Mouse (Mus musculus): ENCODE measurements around the gene Exosc2.

The Exosc2 gene

DNA sequence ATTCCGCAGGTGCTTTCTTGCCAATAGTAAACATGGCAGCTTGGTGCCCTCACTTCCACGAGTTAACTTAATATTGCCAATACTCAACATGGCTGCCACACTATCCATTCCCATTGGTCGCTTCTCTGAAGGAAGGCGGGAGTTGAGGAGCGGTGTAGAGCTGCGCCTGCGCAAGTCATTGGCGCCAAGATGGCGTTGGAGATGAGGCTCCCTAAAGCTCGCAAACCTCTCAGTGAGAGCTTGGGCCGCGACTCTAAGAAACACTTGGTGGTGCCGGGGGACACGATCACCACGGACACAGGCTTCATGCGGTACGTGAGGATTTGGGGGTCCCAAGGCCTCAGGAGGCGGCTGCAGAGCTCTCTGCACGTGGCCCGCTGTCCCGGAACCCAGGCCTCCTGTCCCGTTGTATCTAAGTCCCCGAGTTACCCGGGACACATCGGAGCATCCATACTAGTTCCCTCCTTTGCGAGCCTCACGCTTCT is at the start of gene Exosc2:
TSS of gene Exosc2 (plus strand) at position 165 of the 485 bp plus-strand sequence.
- DNase-seq, result peak; percentile 92

DNA sequence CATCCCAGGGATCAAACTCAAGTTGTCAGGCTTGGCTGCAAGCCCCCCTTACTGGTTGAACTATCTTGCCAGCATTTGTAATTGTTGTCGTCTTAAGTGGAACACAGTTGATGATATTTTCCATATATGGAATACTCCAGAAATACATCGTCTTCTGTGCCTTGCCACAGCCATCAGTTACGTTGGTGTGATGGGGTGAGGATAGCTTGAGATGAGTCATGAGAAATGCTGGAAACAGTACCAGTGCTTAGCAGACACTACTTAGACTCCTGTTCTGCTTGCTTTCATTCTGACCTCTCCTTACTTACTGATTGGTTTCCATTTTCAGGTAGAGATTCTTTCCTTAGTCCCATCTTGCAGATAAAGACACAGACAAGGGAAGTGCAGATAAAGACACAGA is 37.0 kb upstream of the Exosc2 start:
- no peak for DNase-seq

DNA sequence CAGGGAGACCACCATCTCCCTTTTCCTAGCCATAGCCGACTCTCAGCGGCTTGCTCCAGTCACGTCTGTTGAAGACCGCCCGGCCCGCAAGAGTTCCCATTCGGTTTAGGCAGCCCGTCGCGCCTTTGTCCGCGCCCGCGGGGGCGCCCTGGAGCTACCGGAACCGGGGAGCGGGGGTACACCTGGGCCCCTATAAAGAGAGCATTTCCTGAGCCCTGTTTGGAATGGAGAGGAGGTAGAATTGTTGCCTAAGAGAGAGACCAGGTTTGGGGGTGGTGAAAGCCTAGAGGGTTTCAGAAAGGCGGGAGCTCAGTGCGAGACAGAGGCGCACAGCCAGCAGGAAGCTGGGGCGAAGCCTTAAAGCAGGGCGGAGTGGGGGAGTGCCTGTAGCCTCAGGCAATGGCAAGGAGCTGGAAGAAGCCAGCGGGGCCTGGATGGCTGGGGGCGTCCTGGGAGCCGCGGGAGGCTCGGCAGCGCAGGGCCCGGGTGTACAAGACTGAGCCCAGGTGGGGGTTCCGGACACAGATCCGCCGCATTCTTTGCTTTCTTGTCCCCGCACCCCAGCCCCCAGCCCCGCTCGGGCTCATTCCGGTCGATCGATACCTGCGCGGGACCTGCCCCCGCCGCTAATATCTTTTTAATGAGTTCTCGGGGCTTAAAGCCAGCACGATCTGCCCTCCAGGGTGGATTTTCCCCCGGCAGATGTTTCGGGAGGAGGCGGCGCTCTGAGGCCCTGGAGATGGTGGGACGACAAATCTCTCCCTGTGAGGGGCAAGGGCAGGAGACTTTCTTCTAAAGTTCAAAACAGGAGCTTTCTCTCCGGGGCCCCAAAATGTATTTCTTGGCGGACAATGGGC is 35.0 kb upstream of the Exosc2 start:
- no peak for DNase-seq

DNA sequence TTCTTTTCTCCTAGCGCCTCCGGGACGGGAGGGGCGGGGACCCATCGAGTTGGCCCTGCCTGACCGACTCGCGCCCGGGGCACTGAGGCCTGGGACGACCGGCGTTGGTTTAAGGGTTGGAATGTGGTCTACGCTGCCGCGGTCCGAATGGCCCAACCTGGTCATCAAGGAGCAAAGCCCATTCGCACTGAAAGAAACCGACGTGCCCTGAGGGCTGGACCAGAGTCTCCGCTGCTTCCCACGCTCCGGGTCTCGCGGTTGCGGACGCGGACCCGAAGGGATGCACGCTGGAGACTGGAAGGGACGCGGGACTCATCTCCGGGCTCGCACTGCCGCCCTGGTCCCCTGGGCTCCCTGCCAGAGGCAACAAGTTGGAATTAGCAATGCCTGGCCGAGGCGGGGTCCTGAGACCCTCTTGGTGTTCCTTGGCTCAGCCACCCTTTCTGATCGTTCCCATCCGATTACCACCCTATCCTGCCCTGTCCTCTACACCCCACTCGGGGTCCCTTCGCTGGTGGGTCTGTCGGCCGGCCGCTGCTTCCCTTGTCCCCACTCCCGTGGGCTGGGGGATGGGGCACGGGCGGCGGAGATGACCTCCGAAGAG is 34.3 kb upstream of the Exosc2 start:
- no peak for DNase-seq

DNA sequence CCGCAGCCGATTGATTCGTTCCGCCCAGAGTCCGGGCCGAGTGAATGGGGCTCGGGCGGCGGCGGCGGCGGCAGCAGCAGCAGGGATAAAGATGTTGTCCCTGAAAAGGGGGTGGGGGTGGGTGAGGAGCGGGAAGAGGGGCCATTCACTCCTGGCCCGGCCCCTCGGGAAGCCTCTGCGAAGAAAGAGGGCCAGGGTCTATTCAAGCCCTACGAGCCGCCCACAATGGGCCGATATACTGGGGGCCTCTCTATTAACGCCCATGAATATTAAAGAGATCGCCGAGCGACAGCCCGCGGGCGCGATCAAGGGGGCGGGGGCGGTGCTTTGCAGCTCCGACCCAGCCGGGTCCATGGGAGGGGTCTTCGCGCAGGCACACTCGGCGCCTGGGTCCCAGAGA is 33.8 kb upstream of the Exosc2 start:
- DNase-seq, result no peak

DNA sequence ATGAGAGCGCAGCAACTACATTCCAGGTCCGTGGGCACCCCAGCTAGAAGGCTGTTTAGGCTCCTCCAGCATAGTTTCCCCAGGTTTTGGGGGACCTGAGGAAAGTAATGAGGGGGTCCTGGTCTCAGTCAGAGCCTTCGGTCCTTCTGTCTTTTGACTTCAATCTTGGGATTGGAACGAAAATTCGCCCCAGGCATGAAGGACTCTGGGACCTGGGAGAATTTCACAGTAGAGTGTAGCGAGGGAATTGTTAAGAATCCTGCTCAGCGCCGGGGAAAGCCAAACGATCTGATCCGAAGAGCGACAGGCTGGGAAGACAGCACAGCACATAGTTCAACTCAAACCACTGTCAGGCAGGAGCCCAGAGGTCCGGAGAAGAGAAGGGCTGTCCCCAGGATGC is 33.2 kb upstream of the Exosc2 start:
- DNase-seq, result no peak

DNA sequence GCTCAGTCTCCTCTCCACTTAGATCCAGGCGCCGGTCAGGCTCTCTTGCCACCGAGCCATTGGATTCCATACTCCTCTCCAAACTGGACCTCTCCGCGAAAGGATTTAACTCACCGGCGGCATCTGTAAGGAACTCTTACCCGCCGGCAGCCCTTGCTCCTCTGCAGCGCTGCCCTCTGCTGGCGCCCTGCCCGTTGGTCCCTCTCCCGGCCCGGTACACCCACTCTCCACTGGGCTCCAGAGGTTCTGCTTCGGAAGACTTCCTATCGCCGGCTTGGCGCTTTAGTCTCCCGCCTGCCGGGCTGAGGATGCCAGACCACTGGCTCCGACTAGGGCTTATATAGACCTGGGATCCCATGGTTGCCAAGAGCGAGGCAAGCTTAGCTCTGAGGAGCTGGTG is 32.7 kb upstream of the Exosc2 start:
- peak in 1 of 2 experiments; percentile 35 for DNase-seq

DNA sequence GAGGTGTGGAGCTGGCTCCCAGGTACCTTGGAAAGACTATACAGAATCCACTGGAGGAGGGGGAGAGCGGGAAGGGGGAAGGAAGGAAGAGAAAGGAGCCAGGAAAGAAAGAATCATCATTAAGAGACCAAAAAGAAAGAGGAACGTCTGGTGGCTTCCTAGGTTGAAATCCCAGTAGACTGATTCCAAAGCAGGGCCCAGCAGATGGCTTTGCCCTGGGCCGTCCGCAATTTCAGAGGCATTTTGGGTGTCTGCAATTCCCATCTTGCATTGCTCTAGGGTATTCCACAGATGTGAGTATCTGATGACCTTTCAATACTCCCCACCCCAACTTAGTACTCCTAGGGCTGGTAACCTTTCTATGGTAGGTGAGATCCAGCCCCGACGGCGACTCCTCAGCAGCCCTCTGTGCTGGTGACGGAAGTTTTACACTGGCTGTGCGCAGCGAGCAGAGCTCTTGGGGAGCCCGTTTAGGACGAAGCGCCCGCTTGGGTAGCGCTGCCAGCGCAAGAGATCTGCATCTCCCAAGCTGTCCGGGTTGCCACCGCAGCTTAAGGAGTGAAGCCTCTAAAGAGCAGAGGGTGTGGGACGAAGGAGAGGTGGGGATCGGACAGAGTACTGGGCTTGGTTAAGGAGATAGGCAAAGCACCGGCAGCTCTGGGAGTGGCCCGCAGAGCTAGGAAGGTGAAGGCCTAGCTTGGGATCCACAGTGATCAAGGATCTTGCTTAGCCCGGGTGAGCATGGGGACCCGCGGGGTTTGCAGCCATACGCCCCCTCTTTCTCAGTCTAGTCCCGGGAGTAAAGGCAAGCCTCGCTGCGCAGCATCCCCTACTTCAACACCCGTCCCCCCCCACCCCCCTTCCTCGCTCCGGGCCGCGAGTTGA is 31.7 kb upstream of the Exosc2 start:
- no peak for DNase-seq

DNA sequence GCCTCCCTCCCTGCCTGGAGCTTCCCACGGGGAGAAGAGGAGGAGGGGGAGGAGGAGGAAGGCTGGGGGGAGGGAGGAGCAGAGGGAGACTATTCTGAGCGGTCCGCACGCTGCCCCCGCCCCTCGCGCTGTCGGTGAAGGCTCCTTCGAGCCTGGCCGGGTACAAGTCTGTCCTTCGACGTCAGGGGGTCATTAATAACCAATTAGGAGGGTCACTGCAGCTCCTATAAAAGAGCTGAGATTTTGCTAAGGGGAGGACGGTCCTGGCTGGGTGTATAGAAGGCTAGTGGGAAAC is 31.1 kb upstream of the Exosc2 start:
- no peak for DNase-seq

DNA sequence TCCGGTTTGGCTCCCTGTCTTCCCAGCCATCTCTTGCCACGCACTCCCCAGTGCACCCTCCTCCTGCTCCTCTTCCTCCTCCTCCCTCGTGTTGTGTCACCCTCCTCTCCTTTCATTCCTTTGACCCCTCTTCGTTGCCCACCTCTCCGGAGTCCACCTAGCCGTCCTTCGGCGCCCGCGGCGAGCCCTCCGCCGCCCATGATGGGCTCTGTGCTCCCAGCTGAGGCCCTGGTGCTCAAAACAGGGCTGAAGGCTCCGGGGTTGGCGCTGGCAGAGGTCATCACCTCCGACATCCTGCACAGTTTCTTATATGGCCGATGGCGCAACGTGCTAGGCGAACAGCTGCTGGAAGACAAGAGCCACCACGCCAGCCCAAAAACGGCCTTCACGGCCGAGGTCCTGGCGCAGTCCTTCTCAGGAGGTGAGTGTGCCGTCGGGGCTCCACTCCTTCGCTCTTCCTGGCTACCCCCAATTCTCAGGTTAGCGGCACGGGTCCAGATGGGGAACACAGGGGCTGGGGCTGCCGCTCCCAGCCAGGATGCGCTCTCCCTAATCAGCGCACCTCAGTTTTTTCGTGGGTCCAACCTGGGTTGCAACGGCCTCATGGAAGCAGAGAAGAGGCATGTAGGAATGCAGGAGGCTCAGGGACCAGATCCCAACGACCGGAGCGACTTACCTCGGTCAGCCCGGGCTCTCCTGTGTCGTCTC is 30.5 kb upstream of the Exosc2 start, which contains the start of gene Prdm12:
TSS of gene Prdm12 (plus strand) at position 137 of the 708 bp plus-strand sequence.
- DNase-seq, result no peak

DNA sequence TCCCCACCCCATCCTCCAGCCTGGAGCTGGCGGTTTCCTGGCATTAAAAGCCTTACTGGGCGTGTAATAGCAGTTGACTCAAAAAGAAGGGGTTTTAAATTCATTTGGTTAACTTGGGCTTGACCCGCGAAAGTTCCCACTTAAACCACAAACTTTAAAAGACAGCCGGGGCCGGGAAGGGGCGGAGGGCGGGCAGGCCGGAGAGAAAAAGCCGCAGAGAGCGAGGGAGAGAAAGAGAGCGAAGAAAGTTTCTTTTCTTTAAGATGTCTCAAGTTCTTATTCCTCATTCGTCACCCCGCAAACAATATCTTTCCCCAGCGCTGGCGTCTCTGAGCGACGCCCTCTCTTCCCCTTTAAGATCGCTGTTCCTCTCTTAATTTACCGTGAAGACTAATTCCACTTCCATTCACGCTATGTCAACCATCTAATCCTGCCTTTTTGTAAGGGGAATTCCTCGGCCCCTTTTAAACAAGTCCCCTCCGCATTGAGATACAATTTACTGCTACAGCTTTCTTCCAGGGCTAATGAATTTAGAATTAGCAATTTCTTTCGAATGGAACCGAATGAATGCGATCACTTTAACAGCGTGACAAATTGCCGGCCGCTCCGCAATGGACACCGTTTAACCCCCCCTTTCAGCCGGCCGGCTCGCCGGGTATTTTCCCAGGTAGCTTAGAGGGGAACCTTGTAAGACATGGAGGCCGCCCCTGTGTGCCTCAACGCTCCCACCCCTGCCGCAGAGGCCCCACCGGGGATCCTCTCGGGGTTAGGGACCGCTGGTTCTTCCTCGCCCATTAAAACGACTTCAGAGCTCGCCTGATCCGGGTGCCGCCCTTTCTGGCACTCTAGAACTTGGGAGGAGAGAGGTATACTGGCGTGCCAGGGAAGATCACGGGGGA is 29.7 kb upstream of the Exosc2 start:
- DNase-seq, result peak in 1 of 2 experiments; percentile 18

DNA sequence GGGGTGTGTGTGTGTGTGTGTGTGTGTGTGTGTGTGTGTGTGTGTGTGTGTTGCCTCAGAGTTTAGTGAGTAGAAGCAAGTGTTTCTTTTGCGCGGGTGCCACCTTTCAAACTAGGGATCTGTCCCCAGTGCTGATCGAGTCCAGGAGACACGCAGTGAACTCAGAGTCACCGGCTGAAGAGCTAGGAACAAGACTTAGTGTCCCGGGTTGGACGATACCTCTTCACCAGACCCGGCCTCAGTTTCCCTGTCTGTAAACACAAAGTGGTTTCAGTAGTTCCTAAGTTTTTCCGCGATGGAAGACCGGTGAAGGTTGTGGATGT is 29.0 kb upstream of the Exosc2 start:
- DNase-seq, result no peak

DNA sequence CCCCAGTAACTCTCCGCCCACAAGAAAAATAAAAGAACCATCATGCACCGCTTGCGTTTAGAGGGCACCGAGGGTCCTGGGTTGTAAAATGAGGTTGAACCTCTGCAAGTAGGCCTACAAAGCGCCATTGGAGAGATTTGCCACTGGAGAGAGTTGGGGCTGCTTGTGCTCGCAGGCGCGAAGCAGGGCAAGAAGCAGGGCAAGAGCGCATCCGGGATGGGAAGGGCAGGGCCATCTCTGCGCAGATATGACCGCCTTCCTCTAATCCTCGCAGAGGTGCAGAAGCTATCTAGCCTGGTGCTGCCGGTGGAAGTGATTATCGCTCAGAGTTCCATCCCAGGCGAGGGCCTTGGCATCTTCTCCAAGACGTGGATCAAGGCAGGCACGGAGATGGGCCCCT is 28.6 kb upstream of the Exosc2 start:
- no peak for DNase-seq

DNA sequence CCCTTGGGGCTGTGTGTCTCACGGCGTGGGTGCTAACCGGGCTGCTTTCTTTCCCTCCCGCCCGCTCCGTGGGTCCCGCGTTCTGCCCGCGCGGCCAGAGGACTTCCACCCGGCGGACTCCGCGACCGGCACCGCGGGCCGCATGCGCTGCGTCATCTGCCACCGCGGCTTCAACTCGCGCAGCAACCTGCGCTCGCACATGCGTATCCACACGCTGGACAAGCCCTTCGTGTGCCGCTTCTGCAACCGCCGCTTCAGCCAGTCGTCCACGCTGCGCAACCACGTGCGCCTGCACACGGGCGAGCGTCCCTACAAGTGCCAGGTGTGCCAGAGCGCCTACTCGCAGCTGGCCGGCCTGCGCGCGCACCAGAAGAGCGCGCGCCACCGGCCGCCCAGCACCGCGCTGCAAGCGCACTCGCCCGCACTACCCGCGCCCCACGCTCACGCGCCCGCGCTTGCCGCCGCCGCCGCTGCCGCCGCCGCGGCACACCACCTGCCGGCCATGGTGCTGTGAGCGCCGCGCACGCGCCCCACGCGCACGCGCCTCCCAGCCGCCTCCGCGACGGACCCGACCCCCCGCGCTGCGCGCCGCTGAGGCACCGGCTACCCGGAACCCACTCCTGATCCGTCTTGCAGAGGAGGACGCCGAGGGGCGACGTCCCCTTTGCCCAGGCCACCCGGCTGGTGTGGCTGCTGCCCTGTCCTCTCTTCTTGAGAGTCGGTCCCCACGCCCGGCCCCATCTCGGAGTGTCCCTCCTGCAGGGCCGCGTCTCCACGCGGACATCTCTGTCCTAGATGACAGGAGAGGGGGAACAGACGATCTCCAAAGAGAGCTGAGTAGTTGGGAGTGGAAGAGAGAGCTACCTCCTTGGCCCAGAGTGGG is 16.3 kb upstream of the Exosc2 start:
- DNase-seq, result peak; percentile 53 to 65

DNA sequence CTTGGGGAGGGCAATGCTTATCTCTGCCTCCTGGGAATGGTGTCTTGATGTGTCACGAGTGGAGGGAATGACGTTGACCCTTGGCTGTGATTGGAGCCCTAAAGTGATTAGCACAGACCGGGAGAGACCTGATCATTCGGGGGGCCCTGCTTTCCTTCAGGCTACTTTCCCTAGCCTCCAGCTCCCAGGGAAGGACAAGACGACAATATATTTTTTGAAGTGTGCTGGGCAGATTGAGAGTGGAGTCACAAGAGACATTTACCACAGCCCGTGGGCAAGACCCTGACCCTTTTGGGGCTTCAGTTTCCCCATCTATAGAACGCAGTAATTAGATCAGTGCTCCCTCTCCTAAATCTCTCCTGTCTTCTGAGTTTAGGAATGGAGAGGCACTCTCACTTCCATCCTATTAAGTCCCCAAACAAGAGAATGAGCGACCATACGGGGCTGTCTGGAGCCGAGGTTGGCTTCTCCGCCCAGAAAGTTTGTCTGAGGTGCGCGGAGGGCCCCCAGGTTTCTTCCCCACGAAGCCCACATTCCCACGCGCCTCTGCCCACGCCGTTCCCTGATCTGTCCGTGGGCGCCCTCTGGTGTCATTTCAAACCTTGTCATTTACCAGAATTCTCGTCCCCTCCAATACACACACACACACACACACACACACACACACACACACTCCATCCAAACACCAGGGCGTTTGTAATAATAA is 15.5 kb upstream of the Exosc2 start:
- peak; percentile 85 to 92 for DNase-seq

DNA sequence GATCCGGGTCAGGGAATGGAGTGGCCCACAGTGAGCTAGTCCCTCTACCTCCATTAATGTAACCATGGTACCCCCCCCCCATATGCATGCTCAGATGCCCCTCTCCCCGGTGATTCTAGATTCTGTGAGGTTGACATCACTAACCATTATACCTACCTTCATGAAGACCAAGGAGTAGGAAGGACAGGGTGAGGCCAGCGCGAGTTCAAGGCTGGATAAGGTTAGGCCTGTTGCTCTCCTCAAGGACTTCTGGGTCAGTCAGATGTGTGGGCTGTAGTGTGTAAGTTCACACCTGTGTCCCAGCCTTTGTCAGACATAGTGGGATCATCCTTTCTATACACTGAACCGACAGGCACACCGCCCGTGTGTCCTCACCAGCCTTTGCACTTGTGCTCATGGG is 14.1 kb upstream of the Exosc2 start:
- DNase-seq, result no peak

DNA sequence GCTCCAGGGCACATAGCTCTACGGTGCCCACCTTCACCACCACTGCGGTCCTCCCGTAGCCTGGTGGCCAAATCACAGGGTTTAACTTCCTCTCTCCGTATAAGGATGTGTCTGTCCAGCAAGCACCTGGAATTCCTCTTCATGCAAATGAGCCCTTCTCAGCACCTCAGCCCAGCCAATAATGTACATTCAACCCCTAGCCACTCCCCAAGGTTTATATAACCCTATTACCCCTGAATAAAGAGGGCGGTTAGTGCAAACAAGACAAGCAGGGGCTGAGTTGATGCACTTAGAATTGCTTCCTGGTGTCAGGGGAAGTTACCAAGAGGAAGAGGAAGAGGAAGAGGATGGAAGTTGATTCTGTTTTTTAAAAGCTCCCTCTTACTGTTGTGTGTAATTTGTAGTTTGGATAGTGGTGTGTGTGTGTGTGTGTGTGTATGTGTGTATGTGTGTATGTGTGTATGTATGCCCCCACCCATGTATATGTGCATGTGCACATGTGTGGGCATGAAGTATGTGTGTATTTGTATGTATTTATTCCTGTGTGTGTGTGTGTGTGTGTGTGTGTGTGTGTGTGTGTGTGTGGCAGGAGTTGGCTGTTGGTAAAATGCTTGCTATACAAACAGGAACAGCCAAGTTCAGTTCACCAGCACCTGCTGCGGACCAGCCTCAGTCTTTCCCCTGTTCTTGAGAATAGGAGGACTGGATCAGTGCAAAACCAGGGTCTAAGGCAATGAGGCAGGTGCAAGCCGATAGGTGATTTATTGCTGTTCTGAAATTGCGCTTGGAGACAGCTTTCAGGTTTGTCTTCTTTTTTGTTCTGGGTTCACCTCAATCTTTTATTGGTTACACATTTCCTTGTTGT is 7.3 kb upstream of the Exosc2 start:
- DNase-seq, result no peak

DNA sequence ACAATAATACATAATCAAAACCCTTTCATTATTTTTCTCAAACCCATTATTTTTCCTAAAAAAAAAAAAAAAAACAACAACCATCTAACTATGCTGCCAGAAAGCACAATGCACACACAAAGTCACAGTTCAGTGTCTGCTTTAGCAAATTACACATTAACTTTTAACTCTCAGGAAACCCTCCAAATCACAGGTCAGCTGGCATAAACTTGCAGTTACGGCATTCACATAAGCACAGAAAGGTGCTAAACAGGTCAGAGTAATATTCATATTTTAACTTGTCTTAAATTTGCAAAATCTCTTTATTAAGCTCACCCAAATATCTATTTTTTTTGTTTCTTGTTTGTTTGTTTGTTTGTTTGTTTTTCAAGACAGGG is 6.7 kb upstream of the Exosc2 start:
- no peak for DNase-seq

DNA sequence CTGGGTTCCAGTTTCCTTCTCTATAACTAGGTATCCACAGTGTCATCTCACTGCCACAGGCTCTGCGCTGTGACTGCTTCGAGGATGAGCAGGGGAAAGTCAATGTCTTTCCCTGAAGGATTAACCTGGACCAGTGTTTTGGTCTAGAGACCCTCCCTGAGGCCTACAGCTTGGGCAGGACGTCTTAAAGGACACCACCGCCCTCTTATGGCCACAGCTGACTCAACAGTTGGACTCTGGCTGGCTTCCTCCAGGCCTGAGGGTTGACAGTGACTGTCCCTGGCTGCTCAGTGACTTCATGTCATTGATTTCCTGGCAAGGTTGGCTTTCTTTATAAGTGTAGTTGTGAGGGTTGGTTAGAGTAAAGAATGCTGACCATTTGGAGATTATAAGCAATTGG is 3.2 kb upstream of the Exosc2 start:
- peak; percentile 25 to 42 for DNase-seq

All from cerebellum, postnatal 14 days (tissue).